Comparison of ENCODE assay signal across 9 mouse cellular contexts in the genomic region with DNA sequence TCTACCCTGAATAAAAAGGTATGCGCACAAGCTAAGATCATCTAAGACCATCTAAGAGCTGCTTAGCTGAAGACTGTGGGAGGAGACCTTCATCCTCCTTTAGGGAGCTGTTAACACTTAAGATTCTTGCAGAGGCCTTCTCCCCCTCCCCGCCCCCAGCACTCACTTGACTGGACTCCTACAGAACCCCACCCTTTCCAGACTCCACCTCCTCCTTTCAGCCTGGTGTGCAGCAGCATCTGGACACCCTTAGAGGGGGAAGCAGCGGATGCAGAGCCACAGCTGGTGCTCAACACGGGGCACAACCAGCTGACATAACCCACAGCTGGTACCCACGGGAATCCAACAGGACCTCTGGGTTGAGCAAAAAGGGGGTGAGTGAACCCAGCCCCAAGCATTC. TPM values are rescaled to one million over a fixed set of nuclear protein-coding genes. Genes with fewer than 3 reads are reported as not detected.
DNase-seq lines count a peak whose midpoint lies in the region; ATAC-seq and TF ChIP-seq lines count a peak whose summit lies in the region.
"Had no signal": no experiment of that assay in that cellular context is flagged by ENCODE, and none has a peak within 500 bp of the region (broad histone marks: within the 10 kb centered on the region; RNA-seq: fewer than 3 reads in every experiment).

No protein-coding gene starts in this region.

- TF ChIP-seq CTCF in CH12.LX (conservative IDR thresholded peaks at IDR 0.05 in 1 of 2, IDR thresholded peaks at IDR 0.05 in 1 of 2; ENCODE audit: low read depth in 2 of 2, low read length in 2 of 2) (no peak), G1E (IDR thresholded peaks at IDR 0.05; ENCODE audit: low read depth, low read length) (no peak)
- TF ChIP-seq CTCF in lung, embryonic 14.5 days (IDR thresholded peaks at IDR 0.05; ENCODE audit: low read depth) = no peak
- TF ChIP-seq CTCF in gastrocnemius, adult 2 months (IDR thresholded peaks at IDR 0.05) = no peak

- H3K27me3 ChIP-seq in CH12.LX (replicated peaks) (no peaks in the 10 kb centered on the region), G1E (ENCODE audit: insufficient read depth, low read length) (no peaks in the 10 kb centered on the region; the same call in none of the 2 replicates)
- no peaks in the 10 kb centered on the region for H3K27me3 ChIP-seq in kidney, embryonic 14.5 days (ENCODE audit: control insufficient read depth, insufficient read depth, low read length)
- H3K27me3 ChIP-seq in lung, embryonic 14.5 days (ENCODE audit: insufficient read depth, low read length) = no peaks in the 10 kb centered on the region
- no peaks in the 10 kb centered on the region for H3K27me3 ChIP-seq in forebrain, embryonic 12.5 days
- H3K27me3 ChIP-seq: heart, embryonic 13.5 days had no signal

- no peak overlapping the region for H3K4me2 ChIP-seq in CH12.LX (ENCODE audit: insufficient read depth, low read depth, poor library complexity, severe bottlenecking)
- no peak overlapping the region for H3K4me2 ChIP-seq in kidney, embryonic 14.5 days (replicated peaks; ENCODE audit: low read depth, low read length)
- 0 out of 2 replicates have a peak overlapping the region, but pooled peaks have one; percentile 0 for H3K4me2 ChIP-seq in lung, embryonic 14.5 days
- H3K4me2 ChIP-seq in forebrain, embryonic 12.5 days = no peak overlapping the region
- H3K4me2 ChIP-seq: heart, embryonic 13.5 days had no signal

- in situ Hi-C loops in CH12.LX (cut with MboI; ENCODE audit: low pct_ligation_motif_present, low pct_unique_long_range_greater_than_20kb, low sequenced_read_pairs) = no loop called here

- H3K4me3 ChIP-seq in CH12.LX (replicated peaks in 1 of 3; ENCODE audit: low read depth in 2 of 3, low read length in 2 of 3, poor library complexity in 1 of 3) = no peak overlapping the region
- H3K4me3 ChIP-seq in G1E (ENCODE audit: low read depth, low read length) = peak overlapping the region; percentile 48; the same call in 1 of the 2 replicates
- H3K4me3 ChIP-seq in kidney, embryonic 14.5 days (ENCODE audit: low read length) = no peak overlapping the region
- H3K4me3 ChIP-seq in lung, embryonic 14.5 days (ENCODE audit: low read depth, low read length) = no peak overlapping the region
- no peak overlapping the region for H3K4me3 ChIP-seq in forebrain, embryonic 12.5 days (replicated peaks)
- no peak overlapping the region for H3K4me3 ChIP-seq in gastrocnemius, adult 2 months
- H3K4me3 ChIP-seq: heart, embryonic 13.5 days had no signal

- H3K36me3 ChIP-seq in CH12.LX (replicated peaks in 1 of 2; ENCODE audit: control insufficient read depth in 1 of 2, insufficient read depth in 1 of 2, low read length in 1 of 2) (no peaks in the 10 kb centered on the region), G1E (replicated peaks) (no peaks in the 10 kb centered on the region)
- no peaks in the 10 kb centered on the region for H3K36me3 ChIP-seq in kidney, embryonic 14.5 days (ENCODE audit: control insufficient read depth, insufficient read depth, low read length)
- no peaks in the 10 kb centered on the region for H3K36me3 ChIP-seq in lung, embryonic 14.5 days (ENCODE audit: insufficient read depth)
- no peaks in the 10 kb centered on the region for H3K36me3 ChIP-seq in forebrain, embryonic 12.5 days (replicated peaks)
- H3K36me3 ChIP-seq: heart, embryonic 13.5 days had no signal

- no peak for TF ChIP-seq EP300 in CH12.LX (IDR thresholded peaks at IDR 0.05; ENCODE audit: low read length)

- H3K9me3 ChIP-seq in CH12.LX (replicated peaks; ENCODE audit: low read length) = no peaks in the 10 kb centered on the region
- H3K9me3 ChIP-seq in G1E (replicated peaks) = no peaks in the 10 kb centered on the region
- no peaks in the 10 kb centered on the region for H3K9me3 ChIP-seq in kidney, embryonic 14.5 days (ENCODE audit: control insufficient read depth, low read length)
- no peaks in the 10 kb centered on the region for H3K9me3 ChIP-seq in lung, embryonic 14.5 days (ENCODE audit: low read depth, low read length)
- H3K9me3 ChIP-seq in forebrain, embryonic 12.5 days = no peaks in the 10 kb centered on the region
- H3K9me3 ChIP-seq: heart, embryonic 13.5 days had no signal

- H3K27ac ChIP-seq in CH12.LX (ENCODE audit: insufficient read depth, low read depth) = no peak overlapping the region
- no peak overlapping the region for H3K27ac ChIP-seq in kidney, embryonic 14.5 days (ENCODE audit: low read depth, low read length)
- peak overlapping the region; percentile 33; the same call in 1 of the 2 replicates for H3K27ac ChIP-seq in lung, embryonic 14.5 days (ENCODE audit: low read depth)
- H3K27ac ChIP-seq in forebrain, embryonic 12.5 days = no peak overlapping the region
- no peak overlapping the region for H3K27ac ChIP-seq in gastrocnemius, adult 2 months
- H3K27ac ChIP-seq: heart, embryonic 13.5 days had no signal

- ATAC-seq in G1E (ENCODE audit: extremely low read depth, insufficient number of reproducible peaks, low FRiP score, poor library complexity, severe bottlenecking) = no peak; the same call in 1 of the 2 replicates
- ATAC-seq in kidney, embryonic 14.5 days (ENCODE audit: low FRiP score, low TSS enrichment) = peak; percentile 60; the same call in 1 of the 2 replicates
- ATAC-seq in lung, embryonic 14.5 days (ENCODE audit: insufficient read depth) = peak; percentile 75
- ATAC-seq in forebrain, embryonic 12.5 days (ENCODE audit: low FRiP score) = no peak

- H3K4me1 ChIP-seq in CH12.LX (ENCODE audit: control insufficient read depth in 1 of 2, insufficient read depth in 2 of 2) (peaks cover 3 to 20% of the 10 kb centered on the region in 2 experiments; a peak in 3 of 4 replicates), G1E (ENCODE audit: insufficient read depth, low read depth, low read length) (peaks cover 18% of the 10 kb centered on the region)
- 0 out of 2 replicates have a peak, but pooled peaks cover 3% of the 10 kb centered on the region for H3K4me1 ChIP-seq in kidney, embryonic 14.5 days (ENCODE audit: control insufficient read depth, insufficient read depth, low read length)
- peaks cover 4% of the 10 kb centered on the region; the same call in 1 of the 2 replicates for H3K4me1 ChIP-seq in lung, embryonic 14.5 days (ENCODE audit: insufficient read depth)
- no peaks in the 10 kb centered on the region for H3K4me1 ChIP-seq in forebrain, embryonic 12.5 days

- no peak overlapping the region for H3K9ac ChIP-seq in CH12.LX (ENCODE audit: insufficient read depth, low read depth)
- H3K9ac ChIP-seq in kidney, embryonic 14.5 days (ENCODE audit: low read depth, low read length) = no peak overlapping the region
- no peak overlapping the region for H3K9ac ChIP-seq in lung, embryonic 14.5 days
- no peak overlapping the region for H3K9ac ChIP-seq in forebrain, embryonic 12.5 days
- H3K9ac ChIP-seq: heart, embryonic 13.5 days had no signal

- intact Hi-C loops in gastrocnemius, adult 2 months (cut with DNase I) = no loop called here

- TF ChIP-seq RAD21 in CH12.LX (IDR thresholded peaks at IDR 0.05; ENCODE audit: low read depth, low read length) = no peak

- DNase-seq in CH12.LX (ENCODE audit: extremely low read depth) = peak; percentile 21
- DNase-seq in G1E (ENCODE audit: low spot score) = no peak
- DNase-seq in lung, embryonic 14.5 days = peak; percentile 40
- no peak for DNase-seq in adrenal gland, postnatal 14 days
- no peak for DNase-seq in Muller cell, postnatal 12 days (ENCODE audit: inconsistent ontology term)
- no peak for DNase-seq in gastrocnemius, adult 2 months

- WGBS in kidney, embryonic 14.5 days = 66% methylated on average over 5 of the region's 5 CpGs
- WGBS in lung, embryonic 14.5 days = 50% methylated on average over 5 of the region's 5 CpGs
- WGBS in forebrain, embryonic 12.5 days = 89% methylated on average over 5 of the region's 5 CpGs

- TF ChIP-seq POLR2A in CH12.LX (IDR thresholded peaks at IDR 0.05; ENCODE audit: low read depth, low read length) = no peak

- H3K79me2 ChIP-seq in CH12.LX (replicated peaks; ENCODE audit: control insufficient read depth, extremely low read depth, insufficient read depth, poor library complexity, severe bottlenecking) = no peaks in the 10 kb centered on the region

- dilution Hi-C loops in CH12.LX (cut with MboI; ENCODE audit: extremely low pct_ligation_motif_present, extremely low pct_unique_long_range_greater_than_20kb, low sequenced_read_pairs) = no loop called here

TF ChIP-seq in CH12.LX, 34 proteins besides CTCF, POLR2A, EP300 and RAD21:
- TF ChIP-seq ETS1 (conservative IDR thresholded peaks at IDR 0.05; ENCODE audit: low read depth, low read length) (peak; percentile 63; the same call in 1 of the 2 replicates), TCF12 (IDR thresholded peaks at IDR 0.05; ENCODE audit: low read depth, low read length) (0 out of 2 replicates have a peak, but pooled peaks have one; percentile 19), HCFC1 (IDR thresholded peaks at IDR 0.05; ENCODE audit: low read depth, low read length) (no peak), IRF4 (IDR thresholded peaks at IDR 0.05; ENCODE audit: low read depth, low read length) (no peak), MEF2A (IDR thresholded peaks at IDR 0.05; ENCODE audit: borderline replicate concordance, low read depth, low read length) (no peak)

RNA-seq across cellular contexts. Expression of gene Hnrnpa3, which starts 25.3 kb away (rescaled TPM):
- total RNA-seq in CH12.LX (2012; rRNA removed) = 83.1 and 105 TPM in 2 replicates
- total RNA-seq in CH12.LX (2014; rRNA removed) = 229 and 278 TPM in 2 replicates
- polyA plus RNA-seq in CH12.LX (2012; ENCODE audit: insufficient read length, low read depth) = 373 and 540 TPM in 2 replicates
- 576 and 627 TPM in 2 replicates for total RNA-seq in G1E (2014; fragmentation: Nextera tagmentation)
- total RNA-seq in G1E (2017) = 136 and 215 TPM in 2 replicates
- polyA plus RNA-seq in G1E (2012) = 283 and 509 TPM in 2 replicates
- 300 and 331 TPM in 2 replicates for polyA plus RNA-seq in kidney, embryonic 14.5 days (2014; fragmentation: Nextera tagmentation; extraction: Ambion mirVana)
- polyA plus RNA-seq in lung, embryonic 14.5 days (2014; fragmentation: Nextera tagmentation; extraction: Ambion mirVana) = 302 and 305 TPM in 2 replicates
- 509 and 538 TPM in 2 replicates for total RNA-seq in adrenal gland, postnatal 14 days (2021)
- 448 and 488 TPM in 2 replicates for polyA plus RNA-seq in forebrain, embryonic 12.5 days (2016; fragmentation: Nextera tagmentation; extraction: Ambion mirVana)
- 100 to 1,000 TPM; 123 to 144 TPM for total RNA-seq in gastrocnemius, adult 2 months (2021)

Comparison
In these comparisons a context has a peak if more than half of its experiments do, and no peak if none do; other contexts are left out.
1. DNase-seq: peak in CH12.LX (single experiment) and lung, embryonic 14.5 days (single experiment); none in G1E (single experiment), adrenal gland, postnatal 14 days (single experiment), Muller cell, postnatal 12 days (single experiment) and gastrocnemius, adult 2 months (single experiment).
2. ATAC-seq: peak in kidney, embryonic 14.5 days (single experiment) and lung, embryonic 14.5 days (single experiment); none in G1E (single experiment) and forebrain, embryonic 12.5 days (single experiment).